Mouse (Mus musculus) lung, embryonic 15.5 days (tissue): ENCODE measurements around the gene Nr5a1. TPM values are rescaled to one million over a fixed set of nuclear protein-coding genes. Genes with fewer than 3 reads are reported as not detected.

Experiments
- ATAC-seq: fragments of 200-750 bp; cut with Nextera tagmentation; 2 replicates; pipeline ENCODE4 v1.8.0; 2017; ENCODE audit warnings: moderate number of reproducible peaks, borderline replicate concordance; ENCODE audit not compliant: low FRiP score, low TSS enrichment; ENCODE audit errors: extremely low read depth
- H3K27ac ChIP-seq: fragments of 300-500 bp; sonication (generic); 2 replicates; pipeline ENCODE4 v1.5.1; 2015; ENCODE audit warnings: moderate library complexity, mild to moderate bottlenecking, inconsistent platforms
- H3K27me3 ChIP-seq: fragments of 300-500 bp; sonication (generic); 2 replicates; pipeline ENCODE4 v1.6.1; 2015; ENCODE audit warnings: inconsistent platforms
- H3K36me3 ChIP-seq: fragments of 300-500 bp; sonication (generic); 2 replicates; pipeline ENCODE4 v1.6.1; 2015; ENCODE audit warnings: inconsistent platforms
- H3K4me1 ChIP-seq: fragments of 300-500 bp; sonication (generic); 2 replicates; pipeline ENCODE4 v1.6.1; 2015; ENCODE audit warnings: inconsistent platforms
- H3K4me2 ChIP-seq: fragments of 300-500 bp; sonication (generic); 2 replicates; pipeline ENCODE4 v1.6.1; 2015; ENCODE audit warnings: inconsistent platforms, mild to moderate bottlenecking, moderate library complexity
- H3K4me3 ChIP-seq: fragments of 300-500 bp; sonication (generic); 2 replicates; pipeline ENCODE4 v1.5.1; 2015; ENCODE audit warnings: mild to moderate bottlenecking, inconsistent platforms
- H3K9ac ChIP-seq: fragments of 300-500 bp; sonication (generic); 2 replicates; pipeline ENCODE4 v1.6.1; 2015; ENCODE audit warnings: inconsistent platforms
- H3K9me3 ChIP-seq: fragments of 300-500 bp; sonication (generic); 2 replicates; pipeline ENCODE4 v1.6.1; 2016; ENCODE audit warnings: inconsistent platforms
- WGBS: fragments of 180-500 bp; shearing (Covaris S2); methylation state at CpG from one replicate; pipeline ENCODE4 v1.1.7; 2015; 5-methylcytosine and 5-hydroxymethylcytosine counted together
- polyA plus RNA-seq: library from polyadenylated mRNA; unstranded; fragments of >200 nt; fragmentation: Nextera tagmentation; extraction: Ambion mirVana; gene quantifications from 2 replicates; pipeline ENCODE4 v1.2.1, GENCODE M21; 2015

Gene Nr5a1
- polyA plus RNA-seq, 1 experiment from 2014 or later: 0.16 TPM

DNA sequence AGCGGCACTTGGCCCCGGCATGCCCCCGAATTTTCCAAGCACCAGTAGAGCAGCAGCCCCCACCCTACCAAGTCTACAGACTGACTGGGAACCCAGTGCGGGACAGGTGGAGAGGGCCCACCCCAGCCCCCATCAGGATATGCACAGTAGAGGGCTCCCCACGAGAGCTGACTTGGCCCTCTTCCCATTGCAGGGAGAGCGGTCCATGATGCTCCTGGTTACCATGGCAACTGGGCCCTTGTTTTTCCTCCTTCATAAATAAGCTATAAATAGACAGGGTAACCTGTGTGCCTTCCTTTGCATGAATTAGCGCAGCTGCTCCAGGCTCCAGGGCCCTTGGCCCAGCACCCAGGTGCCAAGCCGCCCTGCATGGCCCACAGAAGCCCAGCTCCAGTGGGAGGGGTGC, 67.1 kb downstream of the Nr5a1 start:
- no peaks in the 10 kb centered on the region for H3K36me3 ChIP-seq
- H3K9ac ChIP-seq: no peak overlapping the region
- 63% methylated on average over 8 of the region's 8 CpGs for WGBS
- H3K27me3 ChIP-seq: no peaks in the 10 kb centered on the region; the same call in 1 of the 2 replicates
- no peak overlapping the region for H3K4me3 ChIP-seq
- H3K9me3 ChIP-seq: no peaks in the 10 kb centered on the region
- no peak overlapping the region for H3K27ac ChIP-seq
- peaks cover 9% of the 10 kb centered on the region for H3K4me1 ChIP-seq
- no peak for ATAC-seq
- H3K4me2 ChIP-seq: no peak overlapping the region

- H3K9me3 ChIP-seq: no peaks in the 10 kb centered on the region
- no peak overlapping the region for H3K27ac ChIP-seq
- no peak overlapping the region for H3K9ac ChIP-seq
- no peak overlapping the region for H3K4me2 ChIP-seq
- WGBS: 0% methylated on average over 3 of the region's 3 CpGs
- peaks cover 11% of the 10 kb centered on the region for H3K36me3 ChIP-seq
- H3K4me3 ChIP-seq: no peak overlapping the region
- no peaks in the 10 kb centered on the region for H3K27me3 ChIP-seq
- H3K4me1 ChIP-seq: peaks cover 9% of the 10 kb centered on the region
- no peak for ATAC-seq
Observed at GRCm38 (mm10) chr2:38645936-38646335, 68.4 kb downstream of the Nr5a1 start.

DNA sequence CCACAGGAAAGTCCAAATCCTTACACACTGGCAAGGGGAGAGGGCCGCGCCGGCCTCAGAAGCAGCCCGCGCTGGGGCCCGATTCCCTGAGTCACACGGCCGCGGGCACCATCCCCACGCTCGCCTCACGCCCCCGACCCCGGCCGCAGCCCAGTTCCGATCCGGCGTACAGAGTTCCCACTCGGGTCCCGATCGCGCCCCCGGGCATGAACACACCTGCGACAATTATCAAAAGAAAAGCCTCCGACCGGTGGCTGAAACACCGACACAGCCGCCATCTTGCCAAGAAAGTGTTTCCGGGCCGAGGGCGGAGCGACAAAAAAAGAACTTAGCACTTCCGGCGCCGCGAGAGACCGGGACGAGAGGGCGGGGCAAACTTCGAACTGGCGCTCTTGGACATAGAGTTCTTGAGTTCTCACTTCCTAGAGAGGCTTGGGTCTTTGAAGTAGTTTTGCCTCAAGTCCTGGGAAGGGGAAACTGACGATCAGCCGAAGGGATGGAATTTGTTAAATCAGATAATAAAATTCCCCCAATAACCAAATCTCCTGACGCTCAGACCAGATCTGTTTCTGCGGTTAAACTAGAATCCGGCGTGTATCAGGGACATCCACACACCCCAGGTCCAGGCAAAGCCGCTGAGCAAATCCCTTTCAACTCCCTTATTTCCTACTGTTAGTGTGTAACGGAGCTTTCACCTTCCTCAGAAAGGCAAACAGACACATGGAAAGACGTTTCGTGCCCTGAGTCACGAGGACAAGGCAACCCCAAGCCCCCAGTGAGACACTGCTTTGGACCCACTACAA, 70.5 kb downstream of the Nr5a1 start, which contains the start of gene Psmb7:
TSS of gene Psmb7 (minus strand) at position 463 of the 803 bp plus-strand sequence.
- peak within 1 kb of the TSS; percentile 76 for H3K4me2 ChIP-seq
- no peaks in the 10 kb centered on the region for H3K9me3 ChIP-seq
- peak within 1 kb of the TSS; percentile 88 for H3K4me3 ChIP-seq
- peaks cover 30% of the 10 kb centered on the region for H3K36me3 ChIP-seq
- H3K27ac ChIP-seq: peak within 1 kb of the TSS; percentile 59; the same call in 1 of the 2 replicates
- under 1% methylated on average over 50 of the region's 52 CpGs for WGBS
- H3K9ac ChIP-seq: peak within 1 kb of the TSS; percentile 85
- H3K27me3 ChIP-seq: no peaks in the 10 kb centered on the region
- peaks cover 9% of the 10 kb centered on the region for H3K4me1 ChIP-seq
- ATAC-seq: peak; percentile 75; the same call in 1 of the 2 replicates

Other genes with a start within 250 kb of the Nr5a1 start
- gene Nek6, start 202.9 kb downstream of the Nr5a1 start, polyA plus RNA-seq: 124 and 129 TPM in 2 replicates
- 241 and 270 TPM in 2 replicates for gene Psmb7, start 70.5 kb downstream of the Nr5a1 start, polyA plus RNA-seq
- 0.79 and 1.6 TPM in 2 replicates for gene Nr6a1, start 213.1 kb upstream of the Nr5a1 start, polyA plus RNA-seq
- gene Olfml2a, start 217.4 kb upstream of the Nr5a1 start, polyA plus RNA-seq: 4.8 and 5.6 TPM in 2 replicates